Comparison of ENCODE assay signal across 8 mouse cellular contexts in genomic region chr2:172643860-172644259, GRCm38 (mm10).
A peak's percentile ranks its signal among the peaks of the same experiment; 100 is the strongest.
DNase-seq lines count a peak whose midpoint lies in the region; ATAC-seq lines count a peak whose summit lies in the region.

No protein-coding gene starts in this region.

- H3K27me3 ChIP-seq in embryonic facial prominence, embryonic 10.5 days (replicated peaks; ENCODE audit: low read depth, poor library complexity, severe bottlenecking): peaks cover 27% of the 10 kb centered on the region

- H3K36me3 ChIP-seq in embryonic facial prominence, embryonic 10.5 days (replicated peaks): no peaks in the 10 kb centered on the region

- intact Hi-C loops in heart, postnatal 25 days (cut with DNase I): no loop called here

- ATAC-seq in cerebellum, adult (ENCODE audit: insufficient number of reproducible peaks, low FRiP score, low TSS enrichment): no peak

- peaks cover 22% of the 10 kb centered on the region for H3K4me1 ChIP-seq in embryonic facial prominence, embryonic 10.5 days

- H3K9me3 ChIP-seq in embryonic facial prominence, embryonic 10.5 days: no peaks in the 10 kb centered on the region

- H3K4me3 ChIP-seq in embryonic facial prominence, embryonic 10.5 days: no peak overlapping the region

- DNase-seq in NIH3T3 (ENCODE audit: low read depth): peak; percentile 94
- no peak for DNase-seq in embryonic facial prominence, embryonic 10.5 days (ENCODE audit: low spot score)
- DNase-seq in heart, postnatal 25 days (ENCODE audit: low spot score): peak; percentile 32
- DNase-seq in lung, postnatal 25 days (ENCODE audit: low spot score): peak; percentile 24
- DNase-seq in spleen, postnatal 14 days (ENCODE audit: low spot score in 2 of 2): no peak
- DNase-seq in thymus, postnatal 25 days: no peak
- no peak for DNase-seq in cerebellum, postnatal 14 days

- peak overlapping the region; percentile 44 for H3K27ac ChIP-seq in embryonic facial prominence, embryonic 10.5 days (replicated peaks)

- WGBS in embryonic facial prominence, embryonic 10.5 days: 32% methylated on average over 12 of the region's 12 CpGs

Comparison
In these comparisons a context has a peak if more than half of its experiments do, and no peak if none do; other contexts are left out.
1. DNase-seq: peak in NIH3T3 (single experiment), heart, postnatal 25 days (single experiment) and lung, postnatal 25 days (single experiment); none in embryonic facial prominence, embryonic 10.5 days (single experiment), spleen, postnatal 14 days (0 of 2), thymus, postnatal 25 days (single experiment) and cerebellum, postnatal 14 days (0 of 2).